Comparison of ENCODE assay signal across 9 mouse cellular contexts in genomic region chr17:64375327-64375726, GRCm38 (mm10). TPM values are rescaled to one million over a fixed set of nuclear protein-coding genes. Genes with fewer than 3 reads are reported as not detected.
DNase-seq lines count a peak whose midpoint lies in the region; ATAC-seq lines count a peak whose summit lies in the region.
"Had no signal": no experiment of that assay in that cellular context is flagged by ENCODE, and none has a peak within 500 bp of the region (broad histone marks: within the 10 kb centered on the region; RNA-seq: fewer than 3 reads in every experiment).

No protein-coding gene starts in this region.

- H3K36me3 ChIP-seq in forebrain, embryonic 14.5 days (ENCODE audit: control insufficient read depth, insufficient read depth, low read length): no peaks in the 10 kb centered on the region
- H3K36me3 ChIP-seq: liver, embryonic 15.5 days had no signal

- no peak overlapping the region for H3K4me3 ChIP-seq in forebrain, embryonic 14.5 days (ENCODE audit: low read depth, low read length)
- H3K4me3 ChIP-seq: liver, embryonic 15.5 days had no signal

- no peaks in the 10 kb centered on the region for H3K4me1 ChIP-seq in forebrain, embryonic 14.5 days (ENCODE audit: control insufficient read depth, insufficient read depth, low read length)
- H3K4me1 ChIP-seq: liver, embryonic 15.5 days had no signal

- H3K9ac ChIP-seq in forebrain, embryonic 14.5 days (ENCODE audit: low read length): no peak overlapping the region
- H3K9ac ChIP-seq: liver, embryonic 15.5 days had no signal

- H3K27me3 ChIP-seq in forebrain, embryonic 14.5 days (replicated peaks; ENCODE audit: control insufficient read depth, insufficient read depth, low read length): no peaks in the 10 kb centered on the region
- H3K27me3 ChIP-seq: liver, embryonic 15.5 days had no signal

- peak; percentile 29 for DNase-seq in MEL-GATA-1-ER (ENCODE audit: extremely low read depth, low read depth)
- peak; percentile 17 for DNase-seq in c-Kit-positive CD71-positive TER-119-negative erythroid progenitor cells, embryonic 14.5 days (ENCODE audit: low read depth)
- peak; percentile 73 for DNase-seq in forebrain, embryonic 14.5 days (ENCODE audit: low spot score)
- peak; percentile 86 for DNase-seq in heart, postnatal 4 days
- peak; percentile 66 for DNase-seq in layer of hippocampus, adult 9-10 months (ENCODE audit: low spot score)
- peak; percentile 88 for DNase-seq in lung, postnatal 10 days
- DNase-seq in ovary, postnatal 36 days (ENCODE audit: low spot score): peak; percentile 73
- DNase-seq in thymus, postnatal 4 days: peak; percentile 76

- no peak overlapping the region for H3K27ac ChIP-seq in forebrain, embryonic 14.5 days (ENCODE audit: low read depth, low read length)
- H3K27ac ChIP-seq: liver, embryonic 15.5 days had no signal

- 61% methylated on average over 4 of the region's 4 CpGs for WGBS in forebrain, embryonic 14.5 days

- ATAC-seq in forebrain, embryonic 14.5 days: peak; percentile 83

- no peaks in the 10 kb centered on the region for H3K9me3 ChIP-seq in forebrain, embryonic 14.5 days (replicated peaks; ENCODE audit: control insufficient read depth, low read length)
- H3K9me3 ChIP-seq: liver, embryonic 15.5 days had no signal

- no peak overlapping the region for H3K4me2 ChIP-seq in forebrain, embryonic 14.5 days (ENCODE audit: low read length)
- H3K4me2 ChIP-seq: liver, embryonic 15.5 days had no signal

RNA-seq across cellular contexts. Expression of gene Pja2, which starts 43.6 kb away (rescaled TPM):
- 125 and 147 TPM in 2 replicates for polyA plus RNA-seq in forebrain, embryonic 14.5 days (2014; fragmentation: Nextera tagmentation; extraction: Ambion mirVana)
- 100 to 1,000 TPM; 141 to 149 TPM for total RNA-seq in heart, postnatal 4 days (2021)

Comparison
In these comparisons a context has a peak if more than half of its experiments do, and no peak if none do; other contexts are left out.
1. DNase-seq: peak in every context shown above with its lines; median percentile 88 in lung, postnatal 10 days; 86 in heart, postnatal 4 days; 76 in thymus, postnatal 4 days; 73 in forebrain, embryonic 14.5 days; 73 in ovary, postnatal 36 days; 66 in layer of hippocampus, adult 9-10 months; 29 in MEL-GATA-1-ER; 17 in c-Kit-positive CD71-positive TER-119-negative erythroid progenitor cells, embryonic 14.5 days.